Mouse (Mus musculus) intestine, embryonic 16.5 days (tissue): ENCODE measurements around the gene Ppip5k2. TPM values are rescaled to one million over a fixed set of nuclear protein-coding genes. Genes with fewer than 3 reads are reported as not detected.

ENCODE experiments used
- ATAC-seq: fragments of 200-750 bp; cut with Nextera tagmentation; 2 replicates; pipeline ENCODE4 v1.8.0; 2017; ENCODE audit warnings: moderate TSS enrichment, moderate library complexity
- H3K27ac ChIP-seq: fragments of 300-500 bp; sonication (generic); 2 replicates; pipeline ENCODE4 v1.5.1; 2014; ENCODE audit warnings: mild to moderate bottlenecking, low read length
- H3K27me3 ChIP-seq: fragments of 300-500 bp; sonication (generic); replicated peaks from 2 replicates; pipeline ENCODE4 v1.6.1; 2014; ENCODE audit warnings: low read length, control low read depth, mixed read lengths; ENCODE audit not compliant: control insufficient read depth, insufficient read depth
- H3K36me3 ChIP-seq: fragments of 300-500 bp; sonication (generic); 2 replicates; pipeline ENCODE4 v1.6.1; 2014; ENCODE audit warnings: low read length, control low read depth; ENCODE audit not compliant: control insufficient read depth, insufficient read depth
- H3K4me1 ChIP-seq: fragments of 300-500 bp; sonication (generic); 2 replicates; pipeline ENCODE4 v1.6.1; 2014; ENCODE audit warnings: low read length, control low read depth, mixed read lengths; ENCODE audit not compliant: control insufficient read depth, insufficient read depth
- H3K4me2 ChIP-seq: fragments of 300-500 bp; sonication (generic); 2 replicates; pipeline ENCODE4 v1.6.1; 2014; ENCODE audit warnings: low read depth, low read length, control low read depth
- H3K4me3 ChIP-seq: fragments of 300-500 bp; sonication (generic); 2 replicates; pipeline ENCODE4 v1.5.1; 2014; ENCODE audit warnings: mild to moderate bottlenecking, low read length
- H3K9ac ChIP-seq: fragments of 300-500 bp; sonication (generic); 2 replicates; pipeline ENCODE4 v1.6.1; 2014; ENCODE audit warnings: low read depth, low read length
- H3K9me3 ChIP-seq: fragments of 300-500 bp; sonication (generic); 2 replicates; pipeline ENCODE4 v1.6.1; 2016; ENCODE audit warnings: low read length, control low read depth; ENCODE audit not compliant: control insufficient read depth
- WGBS: fragments of 180-500 bp; shearing (Covaris S2); extraction: QIAGEN DNeasy Blood & Tissue Kit; methylation state at CpG from one replicate; pipeline ENCODE4 v1.1.7; 2014; 5-methylcytosine and 5-hydroxymethylcytosine counted together
- polyA plus RNA-seq: library from polyadenylated mRNA; unstranded; fragments of >200 nt; fragmentation: Nextera tagmentation; extraction: Ambion mirVana; gene quantifications from 2 replicates; pipeline ENCODE4 v1.2.1, GENCODE M21; 2015

The Ppip5k2 gene
- polyA plus RNA-seq, 1 experiment from 2014 or later, result 32.1 TPM

DNA sequence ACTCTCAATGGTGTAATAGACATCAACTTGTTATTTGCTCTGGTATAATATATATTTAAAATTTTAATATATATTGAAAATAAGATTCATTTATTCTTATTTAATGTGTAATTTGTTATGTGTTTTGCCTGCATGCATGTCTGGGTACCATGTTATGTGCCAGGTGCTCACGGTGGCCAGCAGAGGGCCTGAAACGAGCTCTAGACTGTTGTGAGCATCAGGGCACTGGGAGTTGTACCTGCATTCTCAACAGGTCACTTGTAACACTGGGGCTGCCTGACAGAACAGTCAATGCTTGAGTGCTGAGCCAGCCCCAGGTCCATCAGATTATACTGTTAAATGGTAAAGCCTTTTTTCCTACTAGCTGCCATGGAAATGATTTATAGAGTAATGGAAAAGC lies 43.5 kb downstream of the Ppip5k2 start:
- Histone ChIP-seq H3K9me3 (no peaks in the 10 kb centered on the region), H3K4me2 (no peak overlapping the region), H3K27me3 (no peaks in the 10 kb centered on the region), H3K4me1 (no peaks in the 10 kb centered on the region), H3K9ac (no peak overlapping the region), H3K27ac (no peak overlapping the region), H3K4me3 (no peak overlapping the region), H3K36me3 (no peaks in the 10 kb centered on the region)
- 68% methylated on average over 2 of the region's 2 CpGs for WGBS
- no peak; the same call in 1 of the 2 replicates for ATAC-seq

DNA sequence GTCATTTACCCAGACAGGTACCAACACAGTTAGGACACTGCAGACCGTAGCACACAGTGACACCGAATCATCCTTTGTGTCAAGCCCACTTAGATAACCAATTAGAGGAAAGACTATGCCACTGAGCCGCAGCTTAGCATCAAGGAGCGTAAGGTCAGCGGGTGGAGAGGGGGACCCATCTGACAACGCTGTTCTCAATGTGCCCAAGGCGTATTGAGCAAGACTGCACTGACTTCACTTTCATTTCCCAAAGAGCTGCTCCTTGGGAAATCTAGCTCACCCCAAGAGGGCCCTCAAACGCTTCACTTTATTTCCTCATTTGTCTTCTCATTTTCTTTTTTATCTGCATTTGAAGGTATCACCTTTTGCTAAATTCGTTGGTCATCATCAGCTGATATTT lies 51.8 kb downstream of the Ppip5k2 start:
- H3K9me3 ChIP-seq, result no peaks in the 10 kb centered on the region
- ATAC-seq, result no peak
- H3K36me3 ChIP-seq, result peaks cover 5% of the 10 kb centered on the region; the same call in 1 of the 2 replicates
- H3K4me3 ChIP-seq, result no peak overlapping the region
- WGBS, result 87% methylated on average over 9 of the region's 9 CpGs
- no peak overlapping the region for H3K4me2 ChIP-seq
- no peaks in the 10 kb centered on the region for H3K27me3 ChIP-seq
- H3K9ac ChIP-seq, result no peak overlapping the region
- H3K27ac ChIP-seq, result no peak overlapping the region
- H3K4me1 ChIP-seq, result no peaks in the 10 kb centered on the region

DNA sequence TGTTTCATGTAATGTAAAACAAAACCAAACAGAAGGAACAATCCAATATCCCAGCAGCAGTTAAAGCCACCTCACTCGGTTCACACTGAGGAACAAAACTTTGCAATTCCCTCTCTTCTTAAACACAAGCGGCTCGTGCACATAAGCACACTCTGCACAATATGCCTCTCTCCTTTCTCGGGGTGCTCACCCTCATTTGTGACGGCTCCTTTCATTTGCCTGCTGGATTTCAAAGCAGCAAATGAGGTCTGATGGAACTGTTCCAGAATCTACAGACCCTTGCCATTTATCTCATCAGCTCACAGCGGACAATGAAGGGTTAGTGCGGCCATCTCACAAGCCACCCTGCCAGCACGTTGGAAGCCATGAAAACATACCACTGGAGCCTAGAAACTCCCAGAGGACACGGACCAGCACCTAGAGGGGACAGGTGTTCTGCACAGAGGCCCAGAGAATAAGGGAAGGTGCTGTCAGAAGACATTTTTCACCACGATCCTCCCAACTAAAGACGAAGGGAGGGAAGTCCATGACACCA lies 55.8 kb downstream of the Ppip5k2 start:
- ATAC-seq, result no peak
- H3K36me3 ChIP-seq, result peaks cover 7% of the 10 kb centered on the region; the same call in 1 of the 2 replicates

DNA sequence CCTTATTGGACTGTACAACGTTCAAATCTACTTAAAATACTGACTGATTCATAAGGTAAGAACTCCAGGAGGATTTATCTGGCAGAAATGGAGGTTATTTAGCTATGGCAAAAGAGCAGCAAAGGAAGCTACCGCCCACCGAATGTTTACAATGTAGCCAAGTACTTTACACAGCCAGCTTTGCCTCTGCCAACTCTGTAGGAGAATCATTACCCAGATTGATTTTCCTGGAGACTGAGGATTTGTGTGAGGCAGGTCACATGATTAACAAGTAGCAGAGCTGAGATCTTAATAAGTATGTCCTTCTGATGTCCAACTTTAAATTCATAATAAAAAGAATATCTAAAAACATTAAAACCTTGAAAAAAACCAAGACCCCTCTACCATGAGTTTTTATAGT lies 59.7 kb downstream of the Ppip5k2 start:
- Histone ChIP-seq H3K9ac (no peak overlapping the region), H3K4me3 (no peak overlapping the region), H3K36me3 (0 out of 2 replicates have a peak, but pooled peaks cover 4% of the 10 kb centered on the region), H3K27ac (no peak overlapping the region), H3K4me1 (no peaks in the 10 kb centered on the region), H3K4me2 (no peak overlapping the region), H3K9me3 (no peaks in the 10 kb centered on the region), H3K27me3 (no peaks in the 10 kb centered on the region)
- no peak for ATAC-seq
- 69% methylated on average over 3 of the region's 3 CpGs for WGBS

More for the DNA sequence above, 55.8 kb downstream of the Ppip5k2 start:
- Histone ChIP-seq H3K27me3 (no peaks in the 10 kb centered on the region), H3K27ac (no peak overlapping the region), H3K4me2 (no peak overlapping the region), H3K9ac (no peak overlapping the region), H3K9me3 (no peaks in the 10 kb centered on the region), H3K4me1 (no peaks in the 10 kb centered on the region), H3K4me3 (no peak overlapping the region)
- WGBS, result 80% methylated on average over 11 of the region's 11 CpGs

DNA sequence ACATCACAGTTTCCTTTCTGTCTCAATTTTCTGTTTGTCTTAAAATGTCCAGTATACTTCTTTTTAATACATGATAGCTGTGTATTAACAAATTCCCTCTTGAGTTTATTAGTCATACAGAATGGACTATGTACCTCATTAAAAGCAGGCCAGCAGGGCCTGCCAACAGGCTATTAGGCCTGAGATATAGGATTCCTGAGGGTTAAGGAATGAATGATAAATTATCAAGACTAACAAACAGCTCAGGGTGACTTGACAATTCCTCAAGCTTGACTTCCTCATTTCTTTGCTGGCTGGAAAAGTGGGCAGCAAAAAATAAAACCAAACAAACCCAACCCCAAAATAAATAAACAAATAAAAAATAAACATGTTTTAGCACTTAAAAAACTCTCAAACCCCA lies 64.8 kb downstream of the Ppip5k2 start:
- Histone ChIP-seq H3K36me3 (0 out of 2 replicates have a peak, but pooled peaks cover 2% of the 10 kb centered on the region), H3K27me3 (no peaks in the 10 kb centered on the region), H3K27ac (no peak overlapping the region), H3K4me1 (no peaks in the 10 kb centered on the region), H3K9ac (no peak overlapping the region), H3K4me3 (no peak overlapping the region), H3K9me3 (no peaks in the 10 kb centered on the region), H3K4me2 (no peak overlapping the region)
- ATAC-seq, result peak; percentile 67

DNA sequence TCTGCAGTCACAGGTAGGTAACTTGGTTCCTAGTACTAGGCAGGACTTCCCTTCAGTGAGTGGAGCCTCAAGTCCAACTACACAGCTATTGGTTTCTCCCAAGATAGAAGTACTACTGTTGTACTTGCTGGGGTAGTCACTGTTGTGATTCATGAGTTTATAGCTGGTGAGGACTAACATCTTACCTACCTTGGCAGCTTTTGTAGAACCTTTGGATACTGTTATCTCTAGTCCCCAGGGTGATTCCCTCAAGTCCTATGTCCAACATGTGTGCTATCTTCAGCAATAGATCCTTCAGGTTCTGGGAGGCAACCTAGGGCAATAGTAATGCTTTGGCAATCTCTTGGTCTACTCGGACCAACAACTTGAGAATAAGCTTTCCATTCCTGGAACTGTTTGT lies 65.6 kb downstream of the Ppip5k2 start:
- no peak overlapping the region for H3K27ac ChIP-seq
- H3K9me3 ChIP-seq, result no peaks in the 10 kb centered on the region
- peak; percentile 67 for ATAC-seq
- H3K4me3 ChIP-seq, result no peak overlapping the region
- no peak overlapping the region for H3K4me2 ChIP-seq
- no peaks in the 10 kb centered on the region for H3K27me3 ChIP-seq
- H3K36me3 ChIP-seq, result 0 out of 2 replicates have a peak, but pooled peaks cover 2% of the 10 kb centered on the region
- 82% methylated on average over 1 of the region's 1 CpGs for WGBS
- H3K4me1 ChIP-seq, result no peaks in the 10 kb centered on the region
- H3K9ac ChIP-seq, result no peak overlapping the region

DNA sequence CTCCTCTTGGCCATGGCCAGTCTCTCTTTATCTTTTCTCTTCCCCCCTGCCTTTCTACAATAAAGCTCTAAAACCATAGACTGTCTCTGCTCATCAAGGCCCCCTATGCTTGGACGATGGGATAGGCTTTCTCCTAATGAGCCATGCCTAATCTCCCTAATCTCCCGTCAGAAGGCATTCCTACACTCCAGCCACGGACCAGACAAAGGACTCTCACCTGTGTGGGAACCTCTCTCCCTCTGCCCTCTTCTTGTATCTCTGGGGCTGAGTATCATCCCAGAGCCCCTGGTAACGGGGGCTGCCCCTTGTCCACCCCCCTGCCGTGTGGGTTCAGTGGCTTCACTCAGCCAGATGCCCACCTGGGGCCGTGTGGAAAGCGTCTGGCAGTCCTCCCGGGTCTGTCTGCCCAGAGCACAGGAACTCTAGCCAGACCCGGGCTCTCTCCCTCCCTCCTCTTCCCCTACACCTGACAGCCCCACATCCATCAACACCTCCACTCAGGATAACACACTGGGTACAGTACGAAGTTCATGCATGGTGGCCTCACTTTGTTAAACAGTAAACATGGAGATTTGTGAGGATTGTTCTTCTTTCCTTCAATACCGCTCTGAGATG lies 71.1 kb downstream of the Ppip5k2 start:
- Histone ChIP-seq H3K36me3 (no peaks in the 10 kb centered on the region), H3K9ac (no peak overlapping the region)
- ATAC-seq, result no peak

DNA sequence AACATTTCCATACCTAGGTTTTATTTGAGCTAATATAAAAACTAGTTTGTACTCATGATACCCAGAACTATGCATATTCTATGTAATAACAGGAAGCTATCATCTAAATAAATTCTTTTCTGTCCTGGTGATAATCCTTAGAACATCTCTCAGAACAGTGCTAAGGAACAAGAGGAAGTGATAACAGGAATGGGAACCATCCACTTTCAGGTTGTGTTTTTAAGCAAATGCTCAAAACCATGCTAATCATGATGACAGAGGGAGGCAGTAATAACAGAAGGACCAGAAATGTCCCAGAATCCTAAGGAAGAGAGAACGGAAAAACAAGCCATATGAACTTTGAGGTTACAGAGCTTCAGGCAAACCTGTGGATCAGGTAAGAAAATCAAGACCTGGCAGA lies 72.9 kb downstream of the Ppip5k2 start:
- 93% methylated on average over 1 of the region's 1 CpGs for WGBS
- Histone ChIP-seq H3K4me1 (no peaks in the 10 kb centered on the region), H3K27me3 (no peaks in the 10 kb centered on the region), H3K4me2 (no peak overlapping the region), H3K4me3 (no peak overlapping the region), H3K27ac (no peak overlapping the region), H3K9ac (no peak overlapping the region), H3K36me3 (no peaks in the 10 kb centered on the region), H3K9me3 (no peaks in the 10 kb centered on the region)
- no peak for ATAC-seq

More for the DNA sequence above, 71.1 kb downstream of the Ppip5k2 start:
- H3K4me1 ChIP-seq, result no peaks in the 10 kb centered on the region
- H3K27me3 ChIP-seq, result no peaks in the 10 kb centered on the region
- whole genome bisulfite sequencing, result 11% methylated on average over 11 of the region's 11 CpGs
- no peak overlapping the region for H3K4me3 ChIP-seq
- no peak overlapping the region for H3K27ac ChIP-seq
- no peaks in the 10 kb centered on the region for H3K9me3 ChIP-seq
- H3K4me2 ChIP-seq, result no peak overlapping the region

DNA sequence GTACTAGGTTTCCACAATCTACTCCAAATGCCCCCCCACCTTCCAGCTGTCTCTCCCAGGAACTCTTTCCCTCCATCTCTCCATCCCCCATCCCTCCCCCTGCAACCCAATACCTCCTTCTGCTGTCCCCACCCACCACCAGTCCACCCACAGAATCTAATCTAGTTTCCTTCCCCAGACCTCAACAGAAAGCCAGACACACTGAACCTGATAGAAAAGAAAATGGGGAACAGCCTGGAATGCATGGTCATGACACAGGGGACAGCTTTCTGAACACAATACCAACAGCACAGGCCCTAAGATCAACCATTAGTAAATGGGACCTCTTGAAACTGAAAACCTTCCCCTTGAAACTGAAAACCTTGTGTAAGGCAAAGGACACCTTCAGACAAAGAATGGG lies 76.4 kb downstream of the Ppip5k2 start:
- no peaks in the 10 kb centered on the region for H3K27me3 ChIP-seq
- H3K9ac ChIP-seq, result no peak overlapping the region
- no peaks in the 10 kb centered on the region for H3K4me1 ChIP-seq
- H3K36me3 ChIP-seq, result no peaks in the 10 kb centered on the region
- no peak overlapping the region for H3K4me3 ChIP-seq
- H3K9me3 ChIP-seq, result no peaks in the 10 kb centered on the region
- ATAC-seq, result no peak
- no peak overlapping the region for H3K4me2 ChIP-seq
- H3K27ac ChIP-seq, result no peak overlapping the region

DNA sequence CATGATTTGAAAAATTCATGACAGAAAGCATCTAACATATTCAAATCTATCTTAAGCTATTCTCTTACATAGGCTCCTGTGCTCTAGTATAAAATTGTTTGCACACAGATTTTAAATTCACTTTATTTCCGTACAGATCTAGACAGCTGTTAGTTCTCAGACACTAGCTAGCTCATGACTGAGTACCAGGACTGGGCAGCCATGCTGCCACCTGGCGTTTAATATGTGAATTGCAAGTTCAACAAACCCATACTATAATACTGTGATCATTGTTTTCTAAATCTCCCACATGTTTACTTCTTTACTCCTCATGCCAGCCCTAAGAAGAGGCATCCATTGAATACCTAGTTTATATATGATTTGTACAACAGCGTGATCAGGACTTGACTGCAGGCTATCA lies 81.5 kb downstream of the Ppip5k2 start:
- 11% methylated on average over 3 of the region's 3 CpGs for WGBS
- Histone ChIP-seq H3K27ac (no peak overlapping the region), H3K4me1 (no peaks in the 10 kb centered on the region), H3K4me2 (no peak overlapping the region), H3K9ac (no peak overlapping the region), H3K27me3 (no peaks in the 10 kb centered on the region), H3K4me3 (no peak overlapping the region), H3K36me3 (no peaks in the 10 kb centered on the region), H3K9me3 (no peaks in the 10 kb centered on the region)
- peak; percentile 48; the same call in 1 of the 2 replicates for ATAC-seq
